Mouse (Mus musculus): ENCODE measurements around the gene Gm10800. TPM values are rescaled to one million over a fixed set of nuclear protein-coding genes. Genes with fewer than 3 reads are reported as not detected.
"Not testable (repeated sequence)": the region's sequence is repeated elsewhere in the genome, so short reads cannot be mapped to it uniquely, and the experiment has no call there.

Gene Gm10800
- total RNA-seq (2021), result under 1 TPM; 0.48 to 0.72 TPM
- long read RNA-seq, experiment 1, result 0 reads
- long read RNA-seq, experiment 2, result 0 reads

DNA sequence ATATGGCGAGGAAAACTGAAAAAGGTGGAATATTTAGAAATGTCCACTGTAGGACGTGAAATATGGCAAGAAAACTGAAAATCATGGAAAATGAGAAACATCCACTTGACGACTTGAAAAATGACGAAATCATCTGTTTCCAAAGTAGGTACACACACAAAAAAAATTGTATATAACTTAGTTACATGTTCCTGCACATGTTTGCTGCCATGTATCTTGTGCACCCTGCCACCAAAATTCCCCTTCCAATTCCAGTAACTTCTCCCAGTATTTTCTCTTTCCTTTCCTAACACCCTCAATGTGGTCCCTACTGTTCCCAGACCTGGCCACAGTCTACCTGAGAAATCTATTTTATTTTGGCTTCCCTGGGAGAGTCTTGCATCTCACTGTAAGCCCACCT lies at the start of gene Gm10800:
Gm10800 (minus strand) TSS at position 101 of the 400 bp plus-strand sequence.
- DNase-seq, result not testable (repeated sequence)

DNA sequence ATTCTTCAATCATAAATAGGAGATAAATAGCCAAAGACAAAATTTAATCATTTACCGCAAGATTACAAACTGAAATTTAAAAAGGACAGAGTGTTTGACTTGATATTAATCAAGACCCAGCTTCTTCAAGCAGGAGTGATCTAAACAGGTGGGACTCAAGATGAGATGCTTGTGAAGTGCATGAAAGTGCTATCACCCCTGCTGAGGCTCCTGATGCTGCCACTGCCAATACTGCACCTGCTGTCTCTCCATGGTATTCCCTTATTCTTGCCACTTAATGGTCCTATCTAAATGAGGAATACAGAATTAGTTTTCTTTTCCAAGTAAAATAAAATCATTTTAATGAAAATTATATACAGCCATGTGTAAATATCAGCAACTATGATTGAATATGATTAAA lies 30.4 kb upstream of the Gm10800 start:
- DNase-seq, result no peak

DNA sequence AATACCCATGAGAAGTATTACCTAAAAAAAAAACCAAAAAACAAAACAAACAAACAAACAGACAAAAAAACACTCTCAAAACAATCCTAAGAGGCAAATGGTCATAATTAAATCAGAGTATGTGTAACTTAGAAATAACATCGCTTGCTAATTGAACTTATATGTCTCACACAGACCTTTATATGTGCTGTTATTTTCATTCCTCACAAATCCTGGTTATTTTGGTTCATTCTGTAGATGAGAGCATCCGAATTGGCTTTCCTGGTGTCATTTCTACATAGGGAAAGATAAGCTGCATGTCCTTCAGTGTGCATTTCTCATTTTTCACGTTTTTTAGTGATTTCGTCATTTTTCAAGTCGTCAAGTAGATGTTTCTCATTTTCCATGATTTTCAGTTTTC lies 5.2 kb downstream of the Gm10800 start, which contains the start of gene Gm10801:
Gm10801 (plus strand) TSS at position 301 of the 400 bp plus-strand sequence.
- not testable (repeated sequence) for DNase-seq

Other genes with a start within 250 kb of the Gm10800 start
- gene Gm10801, start 5.1 kb downstream of the Gm10800 start, total RNA-seq (2021), result under 1 TPM in 1 of 2 experiments, not detected in 1; 0.91 TPM